Mouse (Mus musculus): Measurements from ENCODE around the gene Cacna1d.

Gene Cacna1d

DNA sequence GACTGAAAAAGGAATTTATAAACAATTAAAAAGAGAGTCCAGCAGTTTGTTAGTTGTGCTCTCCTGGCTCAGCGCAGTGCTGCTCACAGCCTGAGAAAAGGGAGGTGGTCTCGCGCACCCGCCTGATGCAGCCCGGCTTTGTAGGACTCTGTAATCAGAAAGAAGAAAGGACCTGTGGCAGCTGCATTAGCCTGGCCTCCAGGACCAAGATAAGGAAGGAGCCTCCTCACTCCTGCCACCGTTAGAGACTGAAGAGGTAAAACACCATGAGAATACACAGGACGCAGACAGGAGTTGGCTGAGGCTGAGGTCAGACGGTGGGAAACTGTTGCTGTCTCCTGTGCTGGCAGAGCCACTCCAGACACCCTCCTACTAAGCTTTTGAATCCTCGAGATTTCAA lies at the start of gene Cacna1d:
Gene Cacna1d (minus strand): TSS at position 114 of the 400 bp plus-strand sequence.
- no peak for DNase-seq

DNA sequence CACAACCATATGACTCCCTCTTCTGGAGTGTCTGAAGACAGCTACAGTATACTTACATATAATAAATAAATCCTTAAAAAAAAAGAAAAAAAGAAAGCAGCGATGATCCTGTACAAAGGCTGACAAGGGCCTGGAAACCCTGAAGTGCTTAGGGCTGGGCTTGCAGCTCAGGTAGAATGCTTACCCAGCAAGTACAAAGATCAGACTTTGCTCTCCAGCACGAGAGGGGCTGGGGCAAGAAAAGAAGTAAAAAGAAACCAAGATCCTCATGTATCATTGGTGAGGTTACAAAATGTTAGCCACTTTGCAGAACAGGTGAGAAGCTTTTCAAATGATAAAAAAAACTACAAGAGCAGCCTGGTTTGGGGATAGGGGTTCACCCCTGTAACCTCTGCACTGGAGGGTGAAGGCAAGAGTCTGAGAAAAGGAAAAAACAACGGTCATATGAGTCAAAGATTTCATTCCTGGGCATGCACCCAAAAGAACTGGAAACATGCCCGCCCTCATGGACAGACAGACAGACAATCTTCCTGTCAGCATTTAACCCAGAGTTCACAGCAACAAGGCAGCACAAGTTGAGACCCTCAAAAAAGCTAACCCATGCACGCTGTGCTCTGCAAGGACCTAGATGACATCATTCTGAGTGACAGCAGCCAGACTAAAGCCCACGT lies 42.7 kb upstream of the Cacna1d start:
- peak; percentile 59 for DNase-seq

DNA sequence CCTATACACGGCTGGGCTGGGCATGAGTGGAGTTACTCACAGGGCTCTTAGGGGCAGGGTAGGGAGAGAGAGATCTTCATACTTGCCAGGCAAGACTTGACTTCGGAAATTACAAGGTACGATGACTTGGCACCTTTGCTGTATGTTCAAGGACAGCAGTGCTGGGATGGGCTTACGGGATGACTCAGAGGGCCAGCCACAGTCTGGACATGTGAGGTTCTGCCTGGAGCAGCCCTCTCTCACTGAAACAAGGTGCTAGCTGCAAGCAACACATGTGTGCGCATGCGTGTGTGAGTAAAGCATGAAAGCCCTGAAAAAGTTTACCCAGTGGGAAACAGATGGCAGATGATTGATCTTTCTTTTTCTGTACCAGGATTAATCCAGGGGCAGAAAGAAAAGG lies 40.6 kb upstream of the Cacna1d start:
- no peak for DNase-seq

DNA sequence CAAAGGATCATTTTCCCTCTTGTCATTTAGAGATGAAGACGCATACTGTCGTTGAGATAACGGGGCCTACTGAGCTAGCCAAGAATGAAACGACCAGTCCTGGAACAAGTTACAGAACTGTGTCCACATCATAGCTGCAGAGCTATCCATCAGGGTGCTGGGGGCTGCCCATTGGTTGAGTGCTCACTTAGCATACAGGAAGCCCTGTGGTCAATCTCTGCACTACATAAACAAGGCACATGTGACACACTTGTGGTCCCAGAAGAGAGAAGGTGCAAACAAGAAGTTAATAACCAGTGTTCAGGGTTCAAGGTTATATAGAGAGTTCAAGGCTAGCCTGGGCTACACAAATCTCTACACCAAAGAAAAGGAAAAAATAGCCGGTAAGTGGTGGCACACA lies 40.2 kb upstream of the Cacna1d start:
- no peak for DNase-seq

DNA sequence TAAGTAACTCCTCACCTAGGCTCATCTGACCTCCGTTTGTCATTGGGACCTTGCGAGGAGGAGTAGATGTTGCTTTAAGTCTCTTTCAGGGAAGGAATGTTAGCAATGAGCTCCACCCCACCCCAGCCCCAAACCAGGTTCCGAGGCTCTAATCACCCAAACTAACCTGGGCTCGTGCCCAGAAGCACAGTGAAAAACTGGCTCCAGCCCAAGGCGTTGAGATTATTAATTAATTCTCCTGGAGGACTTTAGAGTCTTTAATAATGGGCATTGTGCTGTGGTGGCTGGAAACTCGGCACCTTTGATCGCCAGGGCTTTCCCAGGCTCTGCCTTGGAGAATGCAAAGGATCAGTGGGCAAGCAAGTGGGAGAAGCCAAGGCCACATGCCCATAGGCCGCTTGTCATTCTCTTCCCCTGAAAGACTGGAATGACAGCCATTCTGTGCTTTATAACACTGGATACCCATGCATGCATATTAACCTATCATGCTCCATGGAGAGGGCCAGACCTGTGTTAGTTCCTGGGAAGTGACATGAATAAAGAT lies 39.5 kb upstream of the Cacna1d start:
- peak; percentile 93 for DNase-seq

DNA sequence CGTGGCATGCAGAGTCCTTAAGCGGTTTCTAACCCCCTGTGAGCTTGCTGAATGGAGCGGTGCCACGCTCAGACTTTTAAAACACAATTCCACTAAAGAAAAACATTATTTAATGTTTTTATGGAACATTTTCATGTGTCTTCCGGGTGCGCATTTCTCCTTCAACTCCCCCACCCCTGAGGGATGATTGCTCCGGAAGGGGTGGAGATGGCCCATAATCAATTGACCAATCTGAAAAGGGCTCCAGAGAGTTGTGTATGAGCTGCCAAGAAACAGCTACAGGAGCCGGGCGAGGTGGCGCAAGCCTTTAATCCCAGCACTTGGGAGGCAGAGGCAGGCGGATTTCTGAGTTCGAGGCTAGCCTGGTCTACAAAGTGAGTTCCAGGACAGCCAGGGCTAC lies 38.2 kb upstream of the Cacna1d start:
- no peak for DNase-seq

DNA sequence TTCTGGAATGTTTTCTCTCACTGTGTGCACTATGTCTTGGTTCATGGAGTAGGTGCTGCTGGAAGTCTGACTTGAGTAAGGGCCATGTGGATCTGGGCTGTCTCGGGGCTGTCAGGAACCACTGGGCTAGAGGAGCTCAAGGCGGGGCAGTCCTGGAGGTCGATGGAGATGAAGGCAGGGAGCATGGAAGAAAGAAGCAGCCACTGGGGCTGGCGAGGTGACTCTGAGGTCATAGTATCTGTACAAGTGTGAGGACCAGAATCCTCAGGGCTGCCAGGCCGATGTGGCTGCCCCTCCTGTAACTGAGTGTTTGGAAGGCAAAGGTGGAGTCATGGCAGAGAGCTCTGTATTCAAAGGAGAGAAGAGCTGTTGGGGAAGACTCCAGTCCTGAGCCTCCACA lies 37.7 kb upstream of the Cacna1d start:
- DNase-seq, result no peak

DNA sequence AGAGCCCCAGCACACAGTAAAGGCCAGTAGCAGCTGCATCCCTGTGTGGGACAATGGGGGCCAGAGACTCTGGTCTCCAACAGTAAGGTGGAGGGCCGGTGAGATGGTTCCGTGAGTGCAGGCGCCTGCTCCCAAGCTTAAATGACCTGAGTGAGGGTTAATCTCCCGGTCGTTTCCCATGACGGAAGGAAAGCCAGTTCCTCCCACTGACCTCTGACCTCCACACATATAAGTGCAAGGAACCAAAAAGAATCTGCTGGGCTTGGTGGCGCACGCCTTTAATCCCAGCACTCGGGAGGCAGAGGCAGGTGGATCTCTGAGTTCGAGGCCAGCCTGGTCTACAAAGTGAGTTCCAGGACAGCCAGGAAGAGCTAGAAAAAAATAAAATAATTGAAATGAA lies 37.1 kb upstream of the Cacna1d start:
- no peak for DNase-seq

DNA sequence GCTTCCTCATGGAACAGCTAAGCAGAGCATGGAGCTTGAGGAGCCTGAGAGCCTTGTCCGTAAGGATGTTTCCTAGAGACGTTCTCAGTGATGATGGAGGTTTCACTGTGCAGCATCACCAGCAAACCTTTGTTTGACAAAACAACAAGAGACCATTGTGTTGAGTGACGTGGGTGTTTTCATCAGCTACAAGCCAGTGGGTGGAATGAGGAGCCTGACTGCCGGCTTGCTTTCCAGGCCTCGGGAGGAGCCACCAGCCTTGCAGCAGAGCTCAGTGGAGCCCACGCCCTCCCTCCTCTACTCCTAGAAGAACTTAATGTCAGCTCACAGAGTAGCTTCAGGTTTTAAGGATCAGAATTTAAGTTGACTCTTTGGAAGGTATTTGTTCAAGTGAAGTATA lies 32.1 kb upstream of the Cacna1d start:
- DNase-seq, result no peak

DNA sequence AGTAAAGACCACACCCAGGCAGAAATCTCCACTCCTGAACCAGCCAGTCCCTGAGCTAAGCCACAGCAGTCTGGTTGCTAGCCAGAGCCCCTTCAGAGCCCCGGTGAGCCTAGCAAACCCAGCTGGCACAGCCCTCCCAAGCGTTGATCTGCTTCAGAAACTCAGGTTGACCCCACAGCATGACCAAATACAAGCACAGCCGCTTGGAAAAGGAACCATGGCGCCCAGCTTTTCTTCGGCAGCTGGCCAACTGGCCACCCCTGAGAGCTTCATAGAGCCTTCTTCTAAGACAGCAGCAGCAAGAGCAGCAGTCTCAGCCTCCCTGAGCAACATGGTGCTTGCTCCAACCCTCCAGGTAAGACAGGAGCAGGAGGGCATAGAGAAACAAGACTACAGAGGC lies 28.1 kb upstream of the Cacna1d start:
- no peak for DNase-seq

DNA sequence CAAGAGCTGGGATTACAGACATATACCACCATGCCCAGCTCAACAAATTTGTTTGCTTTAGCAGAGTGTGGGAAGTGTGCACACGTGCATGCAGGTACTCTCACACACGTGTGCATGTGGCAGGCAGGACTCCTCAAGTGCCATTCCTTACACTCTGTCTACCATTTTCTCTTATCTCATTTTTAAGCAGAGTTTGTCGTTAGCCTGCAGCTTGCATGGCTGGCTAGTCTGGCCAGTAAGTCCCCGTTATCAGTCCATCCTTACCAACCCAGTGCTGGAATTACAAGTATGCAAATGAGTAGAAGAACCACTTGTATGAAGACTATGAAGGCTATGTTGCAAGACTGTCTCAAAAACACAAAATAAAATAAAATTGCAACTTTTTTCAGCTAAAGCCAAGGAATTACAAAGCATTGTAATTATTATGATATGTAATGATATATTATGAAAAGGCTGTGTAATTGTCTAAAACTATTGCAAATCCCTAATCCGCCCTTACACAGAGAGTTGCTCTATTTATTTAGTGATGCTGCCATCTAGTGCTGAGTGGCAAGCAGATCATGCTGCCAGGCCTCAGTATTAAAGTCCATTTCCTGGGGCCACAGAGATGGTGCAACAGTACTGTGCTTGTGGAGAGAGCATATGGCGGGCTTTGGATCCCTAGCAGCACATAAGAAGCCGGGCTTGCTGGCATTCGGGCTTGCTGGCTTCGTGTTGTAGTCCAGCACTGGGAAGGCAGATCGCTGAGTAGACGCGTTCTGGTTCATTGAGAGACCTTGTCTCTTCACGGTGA lies 24.9 kb upstream of the Cacna1d start:
- DNase-seq, result no peak

DNA sequence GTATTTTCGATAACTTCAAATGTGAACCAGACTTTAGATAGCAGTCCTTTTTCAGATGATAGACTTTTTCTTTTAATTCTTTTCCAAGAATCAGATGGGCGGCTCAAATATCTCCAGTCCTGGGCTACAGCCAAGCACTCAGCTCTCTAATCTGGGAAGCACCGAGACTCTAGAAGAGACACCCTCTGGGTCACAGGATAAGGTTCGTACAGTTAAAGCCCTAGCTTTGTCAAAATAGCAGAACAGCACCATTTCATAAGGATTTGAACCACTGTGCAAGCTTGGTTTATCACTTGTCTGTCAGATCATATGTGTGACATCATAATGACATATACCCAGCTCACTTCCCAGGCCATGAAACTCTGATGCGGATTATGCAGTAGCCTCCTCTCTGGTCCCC lies 21.6 kb upstream of the Cacna1d start:
- DNase-seq, result no peak

DNA sequence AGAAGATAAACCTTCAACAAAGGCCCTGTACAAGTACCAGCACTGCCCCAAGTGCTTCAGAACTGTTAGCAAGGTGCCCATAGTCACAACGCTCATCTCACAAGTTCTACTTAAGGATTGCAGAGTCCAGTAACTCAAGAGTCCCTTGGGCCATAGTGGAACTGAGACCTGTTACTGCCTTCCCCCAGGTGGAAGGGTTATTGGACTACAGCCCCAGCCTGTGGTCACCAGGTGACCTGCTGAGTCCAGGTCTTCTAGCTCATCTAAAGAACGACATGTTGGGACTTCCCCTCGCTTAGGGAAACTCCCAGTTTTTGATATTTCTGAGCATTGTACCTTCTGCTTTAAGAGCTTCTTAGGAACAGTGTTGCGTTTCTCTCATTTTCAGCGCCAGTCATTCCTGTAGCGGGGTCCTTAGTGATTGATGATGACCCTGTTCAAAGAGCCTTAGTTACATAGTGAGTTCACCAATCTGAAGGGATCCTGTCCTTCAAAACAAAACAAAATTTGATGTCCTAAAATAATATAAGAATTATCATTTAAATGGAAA lies 19.0 kb upstream of the Cacna1d start:
- no peak for DNase-seq

DNA sequence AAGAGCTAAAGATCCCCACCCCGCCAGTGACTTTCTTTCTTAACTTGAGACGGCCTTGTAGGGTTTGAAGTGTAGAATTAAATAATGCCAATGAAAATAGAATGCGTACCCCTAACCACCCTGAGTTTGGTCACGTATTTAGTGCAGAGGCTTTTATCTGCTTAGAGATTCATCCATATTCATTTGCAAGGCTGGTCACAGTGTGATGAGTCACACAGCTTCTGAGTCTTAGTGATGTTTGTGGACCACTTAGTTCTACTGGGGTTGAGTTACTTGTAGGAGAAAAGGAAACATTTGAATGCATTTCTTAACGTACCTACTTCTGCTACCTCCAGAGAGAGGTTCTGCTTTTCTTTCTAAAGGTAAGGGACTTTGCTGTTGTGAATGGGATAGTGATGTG lies 13.7 kb upstream of the Cacna1d start:
- no peak for DNase-seq

DNA sequence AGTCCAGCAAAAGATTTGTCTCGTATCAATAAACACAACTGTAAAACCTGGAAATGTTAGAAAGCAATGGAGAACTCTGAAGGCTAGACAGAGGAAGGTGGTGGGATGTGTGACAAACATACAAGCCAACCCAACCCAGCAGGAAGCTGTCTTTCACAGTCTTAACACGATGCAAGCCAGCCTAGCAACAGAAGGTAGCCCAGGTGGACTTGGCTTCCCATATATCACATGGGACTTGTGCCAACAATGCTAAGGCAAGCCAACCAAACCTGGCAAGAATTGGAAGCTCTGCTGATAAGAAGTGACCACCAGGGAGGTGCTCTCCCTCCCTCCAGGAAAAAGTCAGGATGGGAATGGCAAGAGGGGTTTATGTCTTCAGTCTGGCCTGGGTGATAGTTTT lies 6.9 kb upstream of the Cacna1d start:
- DNase-seq, result no peak

DNA sequence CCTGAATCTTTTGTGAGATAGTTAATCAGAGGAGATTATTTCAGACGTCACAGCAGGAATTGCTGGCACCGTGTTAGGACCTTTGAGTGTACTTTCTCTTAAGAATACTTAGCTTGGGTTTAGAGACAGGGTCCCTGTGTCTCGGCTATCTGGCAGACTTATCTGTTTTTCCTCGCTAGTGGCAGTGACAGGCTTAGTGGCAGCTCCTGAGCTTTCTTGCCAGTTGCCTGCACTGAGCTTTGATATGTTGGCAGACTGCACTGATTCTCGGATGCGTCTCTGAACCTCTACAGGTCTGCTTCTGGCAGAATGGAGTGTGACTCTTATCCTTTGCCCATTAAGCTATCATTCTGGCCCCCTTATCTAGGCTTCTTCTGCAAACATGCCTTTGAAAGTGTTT lies 3.7 kb upstream of the Cacna1d start:
- no peak for DNase-seq

DNA sequence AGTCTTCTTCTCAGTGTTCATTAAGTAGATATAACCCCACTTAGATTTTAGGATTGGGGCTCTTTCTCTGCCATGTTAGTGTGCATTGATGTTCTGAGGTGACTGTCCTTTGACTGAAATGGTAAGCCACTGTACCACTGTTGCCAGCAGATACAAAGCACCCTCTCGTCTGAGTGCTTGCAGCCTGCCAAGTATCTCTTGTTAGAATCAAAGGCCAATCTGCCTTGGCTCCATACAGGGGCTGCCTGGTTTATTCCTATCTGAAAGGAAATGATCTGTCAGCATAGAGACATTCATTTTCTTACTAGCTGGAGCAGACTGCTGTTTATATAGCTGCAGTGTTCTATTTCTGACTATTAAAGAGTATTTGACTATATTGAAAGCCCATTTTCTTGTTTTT lies 2.0 kb upstream of the Cacna1d start:
- no peak for DNase-seq

DNA sequence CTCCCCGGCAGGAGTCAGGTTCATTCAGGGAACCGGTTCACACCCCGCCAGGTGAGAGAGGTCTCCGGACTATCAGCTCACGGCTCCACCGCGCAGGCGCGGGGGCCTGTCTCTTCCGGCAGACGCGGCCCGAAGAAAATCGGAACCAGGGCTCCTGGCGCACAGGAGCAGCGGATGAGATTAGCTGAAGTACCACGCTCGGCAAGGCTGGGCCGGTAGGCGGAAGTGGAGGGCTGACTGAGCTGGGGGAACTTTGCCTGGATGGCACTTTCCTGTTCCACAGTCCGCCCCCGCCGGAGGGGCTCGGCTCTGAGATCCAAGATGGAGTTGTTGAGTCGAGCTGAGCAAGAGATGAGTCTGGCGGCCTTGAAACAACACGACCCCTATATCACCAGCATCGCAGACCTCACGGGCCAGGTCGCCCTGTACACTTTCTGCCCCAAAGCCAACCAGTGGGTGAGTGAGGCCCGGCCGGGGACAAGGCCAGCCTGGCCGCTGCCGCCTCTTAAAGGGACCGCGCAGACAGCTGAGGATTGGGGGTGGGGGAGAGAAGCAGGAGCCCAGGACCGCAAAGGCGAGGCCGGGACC lies 11.8 kb downstream of the Cacna1d start, which contains the start of gene Dcp1a:
Gene Dcp1a (plus strand): TSS at position 175 of the 588 bp plus-strand sequence.
- DNase-seq, result peak; percentile 96

DNA sequence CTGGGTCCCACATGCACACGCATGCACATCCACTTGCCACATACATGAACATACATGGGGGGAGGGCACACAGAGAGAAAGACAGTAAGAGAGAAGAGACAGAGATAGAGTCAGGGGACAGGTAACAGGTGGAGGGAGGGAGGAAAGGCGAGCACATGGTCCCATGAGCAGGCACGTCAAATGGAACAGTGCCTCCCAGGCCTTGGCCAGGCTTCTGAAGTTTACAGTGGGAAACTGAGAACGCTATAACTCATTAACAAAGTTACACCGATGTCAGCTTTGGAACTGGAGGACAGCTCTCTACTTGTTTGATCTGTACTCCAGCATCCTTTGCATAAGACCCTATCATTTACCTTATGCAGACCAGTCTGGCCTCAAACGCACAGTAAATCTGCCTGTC lies 16.8 kb downstream of the Cacna1d start:
- DNase-seq, result peak; percentile 9

DNA sequence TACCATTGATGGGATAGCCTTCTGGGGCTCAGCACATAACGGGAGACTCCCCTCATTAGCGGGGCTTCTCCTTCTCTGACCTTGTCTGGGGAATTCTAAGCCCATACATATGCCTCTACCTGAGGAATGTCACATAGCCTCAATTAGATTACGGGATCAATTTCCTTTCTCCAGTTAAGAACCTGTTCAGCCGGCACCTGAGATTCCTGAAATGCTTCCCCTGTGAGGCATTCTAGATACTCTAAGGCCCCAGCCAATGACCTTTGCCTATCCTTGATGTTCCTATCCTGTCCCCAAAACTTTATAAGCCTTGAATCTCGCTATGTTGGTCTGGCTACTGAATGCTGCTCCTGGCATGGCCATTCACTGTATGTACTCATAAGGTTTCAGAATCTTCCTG lies 17.6 kb downstream of the Cacna1d start:
- peak; percentile 15 for DNase-seq

DNA sequence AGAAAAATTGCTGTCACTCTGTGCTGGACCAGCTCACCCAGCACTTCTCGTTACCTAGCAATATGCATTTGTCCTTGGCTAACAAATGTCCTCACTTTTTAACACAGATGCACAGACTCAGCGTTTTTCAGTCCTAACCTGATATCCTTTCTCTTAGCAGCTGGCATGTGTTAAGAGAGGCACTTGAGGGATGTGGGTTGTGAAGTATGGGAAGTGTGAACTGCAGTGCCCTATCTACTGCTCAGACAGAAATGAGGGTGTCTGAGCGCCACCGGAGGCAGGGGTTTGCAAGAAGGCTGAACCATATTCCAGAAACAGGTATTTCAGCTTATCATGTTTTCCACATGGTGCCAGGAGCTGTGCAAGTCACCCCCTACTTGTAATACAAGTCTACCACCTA lies 27.9 kb downstream of the Cacna1d start:
- DNase-seq, result no peak

DNA sequence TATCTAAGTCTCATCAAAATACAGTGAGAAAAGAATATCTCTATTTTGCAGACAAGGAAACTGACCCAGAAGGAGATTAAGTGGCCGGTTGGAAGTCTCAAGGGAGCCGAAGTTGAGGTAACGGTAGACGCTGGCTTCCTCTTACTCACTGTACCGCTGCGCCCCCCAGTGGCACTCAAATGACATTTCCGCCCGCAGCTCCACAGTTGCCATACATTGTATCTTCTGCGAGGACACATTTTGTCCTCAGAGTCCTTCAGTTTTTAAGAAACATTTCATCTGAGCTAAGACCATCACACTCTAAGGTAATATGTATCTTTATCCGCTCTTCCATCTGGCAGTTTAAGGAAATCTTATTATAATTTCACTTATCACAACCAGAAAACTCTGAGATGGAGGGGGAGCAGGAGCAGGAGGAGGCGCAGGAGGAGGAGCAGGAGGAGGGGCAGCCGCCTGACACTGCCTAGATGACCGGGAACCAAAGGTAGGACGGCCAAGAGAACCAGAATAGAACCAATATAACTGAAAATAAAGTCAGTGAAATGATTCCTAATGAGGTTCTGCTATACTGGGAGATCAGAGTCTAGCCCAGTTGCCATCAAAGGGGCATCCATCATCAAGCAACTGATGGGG lies 31.2 kb downstream of the Cacna1d start:
- DNase-seq, result peak; percentile 48

DNA sequence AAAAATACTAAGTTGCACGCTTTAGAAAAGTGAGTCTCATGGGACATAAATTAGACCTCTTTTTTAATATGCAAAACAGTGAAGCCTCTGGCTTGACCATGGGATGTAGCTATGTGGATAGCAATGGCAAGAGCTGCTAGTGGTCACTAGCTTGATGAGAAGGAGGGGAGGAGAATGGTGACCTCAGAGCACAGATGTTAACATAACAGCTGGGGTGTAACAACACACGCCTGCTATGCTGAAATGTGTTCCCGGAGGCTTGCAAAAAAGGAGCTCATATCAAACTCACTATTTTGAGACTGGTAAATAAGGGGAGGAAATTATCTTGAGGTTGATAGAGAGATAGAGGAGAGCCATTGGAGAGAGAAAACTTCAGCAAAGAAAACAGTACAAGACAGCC lies 32.4 kb downstream of the Cacna1d start:
- DNase-seq, result no peak
